Mouse (Mus musculus) embryonic facial prominence, embryonic 12.5 days (tissue): ENCODE measurements around the gene Nagk. TPM values are rescaled to one million over a fixed set of nuclear protein-coding genes. Genes with fewer than 3 reads are reported as not detected.
"Not testable (repeated sequence)": the region's sequence is repeated elsewhere in the genome, so short reads cannot be mapped to it uniquely, and the experiment has no call there.

ENCODE experiments used
- ATAC-seq: fragments of 200-750 bp; cut with Nextera tagmentation; 2 replicates; pipeline ENCODE4 v1.8.0; 2017; ENCODE audit not compliant: insufficient number of reproducible peaks, insufficient read depth, low FRiP score, low TSS enrichment
- H3K27ac ChIP-seq: fragments of 300-500 bp; sonication (generic); 2 replicates; pipeline ENCODE4 v1.5.1; 2016; ENCODE audit warnings: mild to moderate bottlenecking
- H3K27me3 ChIP-seq: fragments of 300-500 bp; sonication (generic); 2 replicates; pipeline ENCODE4 v1.6.1; 2016; ENCODE audit warnings: mild to moderate bottlenecking, moderate library complexity
- H3K36me3 ChIP-seq: fragments of 300-500 bp; sonication (generic); 2 replicates; pipeline ENCODE4 v1.6.1; 2016; ENCODE audit warnings: mild to moderate bottlenecking
- H3K4me1 ChIP-seq: fragments of 300-500 bp; sonication (generic); 2 replicates; pipeline ENCODE4 v1.6.1; 2016
- H3K4me2 ChIP-seq: fragments of 300-500 bp; sonication (generic); replicated peaks from 2 replicates; pipeline ENCODE4 v1.6.1; 2016; ENCODE audit warnings: mild to moderate bottlenecking, moderate library complexity
- H3K4me3 ChIP-seq: fragments of 300-500 bp; sonication (generic); 2 replicates; pipeline ENCODE4 v1.5.1; 2016; ENCODE audit warnings: mild to moderate bottlenecking
- H3K9ac ChIP-seq: fragments of 300-500 bp; sonication (generic); 2 replicates; pipeline ENCODE4 v1.6.1; 2016; ENCODE audit warnings: mild to moderate bottlenecking, moderate library complexity
- H3K9me3 ChIP-seq: fragments of 300-500 bp; sonication (generic); 2 replicates; pipeline ENCODE4 v1.6.1; 2016; ENCODE audit warnings: mild to moderate bottlenecking, moderate library complexity
- WGBS: fragments of 180-500 bp; shearing (Covaris S2); methylation state at CpG from one replicate; pipeline ENCODE4 v1.1.7; 2016; 5-methylcytosine and 5-hydroxymethylcytosine counted together
- polyA plus RNA-seq: library from polyadenylated mRNA; unstranded; fragments of >200 nt; fragmentation: Nextera tagmentation; extraction: Ambion mirVana; gene quantifications from 2 replicates; pipeline ENCODE4 v1.2.1, GENCODE M21; 2016

The Nagk gene
- polyA plus RNA-seq, 1 experiment from 2014 or later: 53.5 TPM

GRCm38 (mm10) chr6:83775638-83776293, 19.0 kb upstream of the Nagk start, which contains the start of gene Tex261:
Tex261 (minus strand) TSS chr6:83775813.
- Histone ChIP-seq H3K4me1 (peaks cover 12% of the 10 kb centered on the region), H3K4me2 (peak within 1 kb of the TSS; percentile 76), H3K9ac (peak within 1 kb of the TSS; percentile 88), H3K27me3 (no peaks in the 10 kb centered on the region; the same call in 1 of the 2 replicates), H3K36me3 (peaks cover 11% of the 10 kb centered on the region), H3K27ac (peak within 1 kb of the TSS; percentile 79), H3K9me3 (no peaks in the 10 kb centered on the region), H3K4me3 (peak within 1 kb of the TSS; percentile 91)
- peak; percentile 96 for ATAC-seq
- WGBS: under 1% methylated on average over 45 of the region's 45 CpGs

- 79% methylated on average over 7 of the region's 7 CpGs for WGBS
- no peaks in the 10 kb centered on the region for H3K9me3 ChIP-seq
Observed at GRCm38 (mm10) chr6:83778306-83778705, 16.5 kb upstream of the Nagk start.

GRCm38 (mm10) chr6:83779026-83779425, 15.8 kb upstream of the Nagk start:
- Histone ChIP-seq H3K36me3 (no peaks in the 10 kb centered on the region), H3K27me3 (no peaks in the 10 kb centered on the region; the same call in 1 of the 2 replicates), H3K4me1 (peaks cover 10% of the 10 kb centered on the region), H3K27ac (no peak overlapping the region), H3K9me3 (no peaks in the 10 kb centered on the region), H3K4me2 (no peak overlapping the region), H3K4me3 (no peak overlapping the region), H3K9ac (no peak overlapping the region)
- WGBS: 8% methylated on average over 5 of the region's 5 CpGs
- ATAC-seq: no peak

More at GRCm38 (mm10) chr6:83778306-83778705, 16.5 kb upstream of the Nagk start:
- no peak for ATAC-seq
- no peak overlapping the region for H3K4me2 ChIP-seq
- H3K27ac ChIP-seq: no peak overlapping the region
- peaks cover 12% of the 10 kb centered on the region for H3K4me1 ChIP-seq
- no peak overlapping the region for H3K9ac ChIP-seq
- no peaks in the 10 kb centered on the region; the same call in 1 of the 2 replicates for H3K27me3 ChIP-seq
- no peak overlapping the region for H3K4me3 ChIP-seq
- no peaks in the 10 kb centered on the region for H3K36me3 ChIP-seq

GRCm38 (mm10) chr6:83786426-83786825, 8.4 kb upstream of the Nagk start:
- H3K36me3 ChIP-seq: no peaks in the 10 kb centered on the region
- no peaks in the 10 kb centered on the region for H3K9me3 ChIP-seq
- no peak overlapping the region for H3K4me2 ChIP-seq
- no peak for ATAC-seq
- no peaks in the 10 kb centered on the region for H3K4me1 ChIP-seq
- WGBS: 76% methylated on average over 3 of the region's 3 CpGs
- no peak overlapping the region for H3K4me3 ChIP-seq
- H3K27me3 ChIP-seq: no peaks in the 10 kb centered on the region
- no peak overlapping the region for H3K9ac ChIP-seq
- no peak overlapping the region for H3K27ac ChIP-seq

GRCm38 (mm10) chr6:83788554-83788953, 6.2 kb upstream of the Nagk start:
- Histone ChIP-seq H3K4me1 (no peaks in the 10 kb centered on the region), H3K4me3 (no peak overlapping the region)
- peak; percentile 57 for ATAC-seq

GRCm38 (mm10) chr6:83790533-83790932, 4.2 kb upstream of the Nagk start:
- H3K4me2 ChIP-seq, H3K4me3 ChIP-seq, H3K27me3 ChIP-seq, H3K36me3 ChIP-seq, H3K27ac ChIP-seq, H3K9me3 ChIP-seq, H3K4me1 ChIP-seq, H3K9ac ChIP-seq, ATAC-seq: not testable (repeated sequence)
- WGBS: 82% methylated on average over 5 of the region's 5 CpGs

More at GRCm38 (mm10) chr6:83788554-83788953, 6.2 kb upstream of the Nagk start:
- WGBS: 68% methylated on average over 7 of the region's 7 CpGs
- Histone ChIP-seq H3K27me3 (no peaks in the 10 kb centered on the region), H3K27ac (no peak overlapping the region), H3K9me3 (no peaks in the 10 kb centered on the region), H3K4me2 (no peak overlapping the region), H3K36me3 (no peaks in the 10 kb centered on the region), H3K9ac (no peak overlapping the region)

- no peaks in the 10 kb centered on the region for H3K9me3 ChIP-seq
- WGBS: 62% methylated on average over 4 of the region's 4 CpGs
- no peak overlapping the region for H3K9ac ChIP-seq
- no peak overlapping the region for H3K27ac ChIP-seq
- H3K4me2 ChIP-seq: no peak overlapping the region
- peaks cover 4% of the 10 kb centered on the region for H3K4me1 ChIP-seq
- no peaks in the 10 kb centered on the region for H3K27me3 ChIP-seq
- no peaks in the 10 kb centered on the region for H3K36me3 ChIP-seq
- no peak overlapping the region for H3K4me3 ChIP-seq
- ATAC-seq: no peak
Observed at GRCm38 (mm10) chr6:83791251-83791890, 3.4 kb upstream of the Nagk start.

- WGBS: 14% methylated on average over 13 of the region's 13 CpGs
- Histone ChIP-seq H3K9ac (peak overlapping the region; percentile 71), H3K4me1 (peaks cover 4% of the 10 kb centered on the region), H3K27me3 (no peaks in the 10 kb centered on the region), H3K9me3 (no peaks in the 10 kb centered on the region), H3K36me3 (peaks cover 11% of the 10 kb centered on the region; the same call in 1 of the 2 replicates), H3K4me3 (peak overlapping the region; percentile 69), H3K27ac (peak overlapping the region; percentile 87), H3K4me2 (peak overlapping the region; percentile 61)
- peak; percentile 41; the same call in 1 of the 2 replicates for ATAC-seq
Observed at GRCm38 (mm10) chr6:83795492-83795900, 714 bp downstream of the Nagk start.

- Histone ChIP-seq H3K36me3 (peaks cover 22% of the 10 kb centered on the region), H3K4me2 (no peak overlapping the region), H3K9me3 (no peaks in the 10 kb centered on the region), H3K27me3 (no peaks in the 10 kb centered on the region), H3K9ac (no peak overlapping the region), H3K4me3 (no peak overlapping the region), H3K27ac (no peak overlapping the region), H3K4me1 (peaks cover 4% of the 10 kb centered on the region)
- 60% methylated on average over 3 of the region's 3 CpGs for WGBS
- no peak for ATAC-seq
Observed at GRCm38 (mm10) chr6:83796686-83797085, 1.9 kb downstream of the Nagk start.

GRCm38 (mm10) chr6:83802033-83802432, 7.3 kb downstream of the Nagk start:
- no peak for ATAC-seq
- Histone ChIP-seq H3K9me3 (no peaks in the 10 kb centered on the region), H3K4me3 (no peak overlapping the region), H3K36me3 (peaks cover 40% of the 10 kb centered on the region), H3K27me3 (no peaks in the 10 kb centered on the region), H3K27ac (no peak overlapping the region), H3K4me2 (no peak overlapping the region), H3K4me1 (no peaks in the 10 kb centered on the region), H3K9ac (no peak overlapping the region)
- 93% methylated on average over 5 of the region's 5 CpGs for WGBS

GRCm38 (mm10) chr6:83802846-83803245, 8.1 kb downstream of the Nagk start:
- H3K9ac ChIP-seq: no peak overlapping the region
- H3K9me3 ChIP-seq: no peaks in the 10 kb centered on the region
- no peaks in the 10 kb centered on the region for H3K4me1 ChIP-seq
- H3K4me2 ChIP-seq: no peak overlapping the region
- ATAC-seq: no peak
- no peak overlapping the region for H3K27ac ChIP-seq
- no peaks in the 10 kb centered on the region for H3K27me3 ChIP-seq
- H3K4me3 ChIP-seq: no peak overlapping the region
- peaks cover 44% of the 10 kb centered on the region for H3K36me3 ChIP-seq
- WGBS: 83% methylated on average over 3 of the region's 3 CpGs

- H3K4me1 ChIP-seq: no peaks in the 10 kb centered on the region
- H3K27me3 ChIP-seq: no peaks in the 10 kb centered on the region
- H3K4me2 ChIP-seq: no peak overlapping the region
- H3K4me3 ChIP-seq: no peak overlapping the region
- 93% methylated on average over 3 of the region's 3 CpGs for WGBS
- peaks cover 16% of the 10 kb centered on the region for H3K36me3 ChIP-seq
- no peaks in the 10 kb centered on the region for H3K9me3 ChIP-seq
- H3K9ac ChIP-seq: no peak overlapping the region
- ATAC-seq: no peak
- no peak overlapping the region for H3K27ac ChIP-seq
Observed at GRCm38 (mm10) chr6:83815801-83816200, 21.0 kb downstream of the Nagk start.
